Mouse (Mus musculus) cerebellum, postnatal 25 days (tissue): ENCODE measurements around the gene Oaf.

Source experiments
- DNase-seq, 2 experiments: peaks; one replicate each; pipeline ENCODE4 v3.0.0; 2021; ENCODE audit warnings: mixed read lengths in 2 of 2

Gene Oaf

GRCm38 (mm10) chr9:43242432-43242831, 2.7 kb upstream of the Oaf start:
- DNase-seq: no peak

GRCm38 (mm10) chr9:43241970-43242369, 2.3 kb upstream of the Oaf start:
- no peak for DNase-seq

- DNase-seq: no peak
These were observed 1.6 kb upstream of the Oaf start for GRCm38 (mm10) chr9:43241291-43241690.

GRCm38 (mm10) chr9:43240594-43240900, 836 bp upstream of the Oaf start:
- DNase-seq: no peak

- DNase-seq: no peak
These were observed 823 bp downstream of the Oaf start for GRCm38 (mm10) chr9:43238631-43239545.

- no peak for DNase-seq
These were observed 1.5 kb downstream of the Oaf start for GRCm38 (mm10) chr9:43238167-43238566.

- DNase-seq: no peak
These were observed 2.5 kb downstream of the Oaf start for GRCm38 (mm10) chr9:43237111-43237775.

GRCm38 (mm10) chr9:43236576-43236975, 3.1 kb downstream of the Oaf start:
- DNase-seq: no peak

- DNase-seq: no peak
These were observed 3.6 kb downstream of the Oaf start for GRCm38 (mm10) chr9:43236106-43236505.

- no peak for DNase-seq
These were observed 4.4 kb downstream of the Oaf start for GRCm38 (mm10) chr9:43235336-43235735.

GRCm38 (mm10) chr9:43234496-43234895, 5.2 kb downstream of the Oaf start:
- no peak for DNase-seq

GRCm38 (mm10) chr9:43233515-43233914, 6.2 kb downstream of the Oaf start:
- no peak for DNase-seq

- no peak for DNase-seq
These were observed 6.7 kb downstream of the Oaf start for GRCm38 (mm10) chr9:43233044-43233443.

GRCm38 (mm10) chr9:43232286-43232685, 7.4 kb downstream of the Oaf start:
- DNase-seq: no peak

GRCm38 (mm10) chr9:43231805-43232204, 7.9 kb downstream of the Oaf start:
- no peak for DNase-seq

GRCm38 (mm10) chr9:43230886-43231285, 8.8 kb downstream of the Oaf start:
- DNase-seq: no peak

- DNase-seq: no peak
These were observed 9.7 kb downstream of the Oaf start for GRCm38 (mm10) chr9:43229962-43230361.

- no peak for DNase-seq
These were observed 10.3 kb downstream of the Oaf start for GRCm38 (mm10) chr9:43229398-43229895.

- DNase-seq: no peak
These were observed 11.0 kb downstream of the Oaf start for GRCm38 (mm10) chr9:43228745-43229144.

- no peak for DNase-seq
These were observed 12.1 kb downstream of the Oaf start for GRCm38 (mm10) chr9:43227626-43228025.

GRCm38 (mm10) chr9:43226573-43227160, 13.0 kb downstream of the Oaf start:
- DNase-seq: no peak

- no peak for DNase-seq
These were observed 14.2 kb downstream of the Oaf start for GRCm38 (mm10) chr9:43225481-43225880.

GRCm38 (mm10) chr9:43224771-43225355, 14.8 kb downstream of the Oaf start:
- no peak for DNase-seq

- no peak for DNase-seq
These were observed 17.3 kb downstream of the Oaf start for GRCm38 (mm10) chr9:43222429-43222715.
